Mouse (Mus musculus) stomach, embryonic 15.5 days (tissue): ENCODE data around the gene Cavin1. TPM values are rescaled to one million over a fixed set of nuclear protein-coding genes. Genes with fewer than 3 reads are reported as not detected.
"Not testable (repeated sequence)": the region's sequence is repeated elsewhere in the genome, so short reads cannot be mapped to it uniquely, and the experiment has no call there.

Experiments used
- ATAC-seq: fragments of 200-750 bp; cut with Nextera tagmentation; 2 replicates; pipeline ENCODE4 v1.8.0; 2017; ENCODE audit warnings: low read depth, moderate number of reproducible peaks, moderate TSS enrichment; ENCODE audit not compliant: insufficient read depth, low FRiP score
- H3K27ac ChIP-seq: fragments of 300-500 bp; sonication (generic); 2 replicates; pipeline ENCODE4 v1.5.1; 2015; ENCODE audit warnings: mild to moderate bottlenecking, inconsistent platforms
- H3K27me3 ChIP-seq: fragments of 300-500 bp; sonication (generic); replicated peaks from 2 replicates; pipeline ENCODE4 v1.6.1; 2015; ENCODE audit warnings: inconsistent platforms
- H3K36me3 ChIP-seq: fragments of 300-500 bp; sonication (generic); 2 replicates; pipeline ENCODE4 v1.6.1; 2015; ENCODE audit warnings: inconsistent platforms
- H3K4me1 ChIP-seq: fragments of 300-500 bp; sonication (generic); 2 replicates; pipeline ENCODE4 v1.6.1; 2015; ENCODE audit warnings: inconsistent platforms
- H3K4me2 ChIP-seq: fragments of 300-500 bp; sonication (generic); 2 replicates; pipeline ENCODE4 v1.6.1; 2015; ENCODE audit warnings: mild to moderate bottlenecking, inconsistent platforms
- H3K4me3 ChIP-seq: fragments of 300-500 bp; sonication (generic); replicated peaks from 2 replicates; pipeline ENCODE4 v1.5.1; 2015; ENCODE audit warnings: inconsistent platforms
- H3K9ac ChIP-seq: fragments of 300-500 bp; sonication (generic); 2 replicates; pipeline ENCODE4 v1.6.1; 2015; ENCODE audit warnings: inconsistent platforms
- H3K9me3 ChIP-seq: fragments of 300-500 bp; sonication (generic); 2 replicates; pipeline ENCODE4 v1.6.1; 2016; ENCODE audit warnings: inconsistent platforms
- WGBS: fragments of 180-500 bp; shearing (Covaris S2); methylation state at CpG from one replicate; pipeline ENCODE4 v1.1.7; 2015; 5-methylcytosine and 5-hydroxymethylcytosine counted together
- polyA plus RNA-seq: library from polyadenylated mRNA; unstranded; fragments of >200 nt; fragmentation: Nextera tagmentation; extraction: Ambion mirVana; gene quantifications from 2 replicates; pipeline ENCODE4 v1.2.1, GENCODE M21; 2015

Gene Cavin1
- 306 and 329 TPM in 2 replicates for polyA plus RNA-seq

GRCm38 (mm10) chr11:100970557-100970937 lies at the start of gene Cavin1:
Gene Cavin1, minus strand, starts transcription at chr11:100970887.
- H3K36me3 ChIP-seq: no peaks in the 10 kb centered on the region
- peak within 1 kb of the TSS; percentile 96 for H3K27ac ChIP-seq
- peak; percentile 88 for ATAC-seq
- 1% methylated on average over 20 of the region's 20 CpGs for WGBS
- H3K9me3 ChIP-seq: no peaks in the 10 kb centered on the region
- no peaks in the 10 kb centered on the region for H3K27me3 ChIP-seq
- peak within 1 kb of the TSS; percentile 77 for H3K4me2 ChIP-seq
- H3K4me1 ChIP-seq: peaks cover 40% of the 10 kb centered on the region
- peak within 1 kb of the TSS; percentile 69 for H3K9ac ChIP-seq
- peak within 1 kb of the TSS; percentile 75 for H3K4me3 ChIP-seq

DNA sequence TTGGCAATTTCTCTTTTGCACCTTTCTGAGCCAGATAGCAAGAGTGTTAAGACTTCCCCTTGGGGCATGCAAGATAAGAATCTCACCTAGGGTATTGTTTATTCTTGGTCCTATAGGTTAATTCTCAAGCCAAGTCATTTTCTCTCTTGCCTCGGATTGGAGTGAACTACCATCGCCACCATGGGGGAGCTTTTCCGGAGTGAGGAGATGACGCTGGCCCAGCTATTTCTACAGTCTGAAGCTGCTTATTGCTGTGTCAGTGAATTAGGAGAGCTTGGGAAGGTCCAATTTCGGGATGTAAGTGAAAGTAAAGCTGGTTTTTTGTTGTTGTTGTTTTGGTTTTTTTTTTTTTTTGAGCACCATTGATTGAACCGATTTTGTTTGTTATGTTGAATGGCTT lies 41.0 kb upstream of the Cavin1 start:
- Histone ChIP-seq H3K27ac (no peak overlapping the region), H3K4me3 (no peak overlapping the region), H3K27me3 (no peaks in the 10 kb centered on the region), H3K9me3 (no peaks in the 10 kb centered on the region), H3K4me1 (peaks cover 12% of the 10 kb centered on the region; the same call in 1 of the 2 replicates), H3K36me3 (peaks cover 3% of the 10 kb centered on the region; the same call in 1 of the 2 replicates), H3K9ac (no peak overlapping the region), H3K4me2 (peak overlapping the region; percentile 79; the same call in 1 of the 2 replicates)
- 74% methylated on average over 6 of the region's 6 CpGs for WGBS
- no peak for ATAC-seq

DNA sequence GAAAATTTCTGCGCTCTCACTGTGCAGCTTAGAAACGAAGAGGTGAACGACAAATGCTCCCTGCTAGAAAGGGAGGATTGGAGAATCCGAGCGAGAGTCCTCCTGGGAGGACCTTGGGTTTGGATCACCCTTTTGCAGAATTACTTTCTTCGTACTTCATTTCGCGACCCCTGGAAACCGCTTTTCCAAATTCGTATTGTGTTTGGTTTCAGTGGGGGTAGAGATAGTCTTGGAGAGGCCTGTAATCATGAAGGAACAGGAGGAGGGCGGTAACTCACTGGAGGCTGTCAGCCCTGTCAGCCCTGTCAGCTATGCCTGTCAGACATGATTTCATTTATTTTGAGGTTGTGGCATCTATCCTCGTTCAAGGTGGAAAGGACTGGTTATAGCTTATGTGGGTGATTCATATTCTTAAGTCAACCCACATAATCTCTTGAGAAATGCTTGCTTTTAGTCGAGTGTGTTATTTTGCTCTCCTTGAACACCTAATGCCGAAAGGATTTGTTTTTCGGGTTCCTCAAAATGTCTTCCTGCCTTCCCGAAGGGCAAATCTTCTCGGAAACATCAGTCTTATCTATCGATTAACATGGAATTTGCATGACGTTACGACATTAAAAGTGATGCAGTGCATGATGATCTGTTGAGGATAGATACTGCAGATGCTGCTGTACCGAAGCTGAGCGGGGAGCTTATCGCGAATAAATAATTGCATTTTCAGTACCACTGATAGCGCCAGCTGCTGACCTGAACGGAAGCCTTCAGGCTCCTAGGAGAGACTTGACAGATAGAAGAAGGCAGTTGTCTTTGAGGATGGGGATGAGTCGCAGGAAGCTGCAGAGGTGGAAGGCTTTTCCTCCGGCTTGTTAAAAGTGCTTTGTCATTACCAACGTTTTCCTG lies 39.4 kb upstream of the Cavin1 start:
- 6% methylated on average over 29 of the region's 29 CpGs for WGBS
- no peaks in the 10 kb centered on the region for H3K27me3 ChIP-seq
- H3K4me3 ChIP-seq: peak overlapping the region; percentile 57
- H3K4me2 ChIP-seq: peak overlapping the region; percentile 79
- peak; percentile 60; the same call in 1 of the 2 replicates for ATAC-seq
- H3K4me1 ChIP-seq: peaks cover 12% of the 10 kb centered on the region; the same call in 1 of the 2 replicates
- peaks cover 3% of the 10 kb centered on the region; the same call in 1 of the 2 replicates for H3K36me3 ChIP-seq
- peak overlapping the region; percentile 51 for H3K9ac ChIP-seq
- H3K27ac ChIP-seq: peak overlapping the region; percentile 70
- no peaks in the 10 kb centered on the region for H3K9me3 ChIP-seq

- Histone ChIP-seq H3K36me3 (no peaks in the 10 kb centered on the region; the same call in 1 of the 2 replicates), H3K27ac (peak within 1 kb of the TSS; percentile 88), H3K9ac (peak within 1 kb of the TSS; percentile 51), H3K4me2 (peak within 1 kb of the TSS; percentile 79), H3K27me3 (no peaks in the 10 kb centered on the region), H3K4me3 (peak within 1 kb of the TSS; percentile 57), H3K4me1 (peaks cover 12% of the 10 kb centered on the region; the same call in 1 of the 2 replicates), H3K9me3 (no peaks in the 10 kb centered on the region)
- peak; percentile 100 for ATAC-seq
- WGBS: under 1% methylated on average over 44 of the region's 44 CpGs
Observed at GRCm38 (mm10) chr11:101009046-101009887, 38.6 kb upstream of the Cavin1 start, which contains the start of gene Atp6v0a1. Gene Atp6v0a1, plus strand, starts transcription at chr11:101009452.

DNA sequence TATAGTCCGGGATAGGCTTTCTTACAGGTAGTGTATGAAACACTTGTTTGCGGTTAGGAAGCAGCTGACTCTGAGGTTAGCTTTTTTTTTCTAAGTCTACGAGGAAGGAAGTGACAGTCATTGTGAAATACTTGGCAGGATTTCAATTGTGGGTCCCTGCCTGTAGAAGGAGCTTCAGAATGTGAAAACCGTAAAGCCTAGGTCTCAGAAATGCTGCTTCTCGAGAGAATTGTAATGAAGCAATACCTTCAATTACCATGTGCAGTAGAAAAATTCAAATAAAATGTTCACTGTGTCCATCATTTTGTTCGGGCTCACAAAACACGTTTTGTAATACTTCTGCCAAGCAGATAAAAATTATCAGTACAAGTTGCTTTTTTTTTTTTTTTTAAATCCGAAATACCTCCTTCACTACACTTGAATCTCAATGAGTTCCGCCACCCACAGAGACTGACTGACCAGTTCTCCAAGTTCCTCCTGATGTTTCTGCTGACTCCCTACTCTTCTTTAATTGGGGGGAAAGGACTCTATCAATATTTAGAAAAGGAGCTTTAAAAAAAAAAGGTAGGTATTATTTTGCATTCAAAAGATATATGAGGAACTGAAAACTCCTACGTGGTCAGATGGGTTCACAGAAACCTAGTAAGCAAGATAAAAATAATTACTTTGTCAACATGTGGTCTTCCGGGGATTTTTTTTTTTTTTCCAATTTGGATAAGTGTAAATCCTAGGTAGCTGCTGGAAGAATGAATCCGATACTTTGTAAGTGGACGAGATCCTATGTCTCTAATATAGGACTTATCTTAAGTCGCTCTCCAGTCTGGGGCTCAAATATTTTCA lies 37.7 kb upstream of the Cavin1 start:
- no peak overlapping the region for H3K9ac ChIP-seq
- no peak for ATAC-seq
- no peaks in the 10 kb centered on the region for H3K27me3 ChIP-seq
- H3K4me2 ChIP-seq: peak overlapping the region; percentile 79
- peak overlapping the region; percentile 88 for H3K27ac ChIP-seq
- peaks cover 12% of the 10 kb centered on the region; the same call in 1 of the 2 replicates for H3K4me1 ChIP-seq
- H3K36me3 ChIP-seq: no peaks in the 10 kb centered on the region; the same call in 1 of the 2 replicates
- H3K9me3 ChIP-seq: no peaks in the 10 kb centered on the region
- 41% methylated on average over 14 of the region's 14 CpGs for WGBS
- peak overlapping the region; percentile 57 for H3K4me3 ChIP-seq

GRCm38 (mm10) chr11:101003025-101003685 lies 32.5 kb upstream of the Cavin1 start:
- no peak overlapping the region for H3K27ac ChIP-seq
- no peak overlapping the region for H3K4me3 ChIP-seq
- no peaks in the 10 kb centered on the region for H3K4me1 ChIP-seq
- no peaks in the 10 kb centered on the region for H3K36me3 ChIP-seq
- H3K9me3 ChIP-seq: no peaks in the 10 kb centered on the region
- WGBS: 36% methylated on average over 3 of the region's 3 CpGs
- H3K27me3 ChIP-seq: no peaks in the 10 kb centered on the region
- ATAC-seq: no peak
- no peak overlapping the region for H3K9ac ChIP-seq
- no peak overlapping the region for H3K4me2 ChIP-seq

DNA sequence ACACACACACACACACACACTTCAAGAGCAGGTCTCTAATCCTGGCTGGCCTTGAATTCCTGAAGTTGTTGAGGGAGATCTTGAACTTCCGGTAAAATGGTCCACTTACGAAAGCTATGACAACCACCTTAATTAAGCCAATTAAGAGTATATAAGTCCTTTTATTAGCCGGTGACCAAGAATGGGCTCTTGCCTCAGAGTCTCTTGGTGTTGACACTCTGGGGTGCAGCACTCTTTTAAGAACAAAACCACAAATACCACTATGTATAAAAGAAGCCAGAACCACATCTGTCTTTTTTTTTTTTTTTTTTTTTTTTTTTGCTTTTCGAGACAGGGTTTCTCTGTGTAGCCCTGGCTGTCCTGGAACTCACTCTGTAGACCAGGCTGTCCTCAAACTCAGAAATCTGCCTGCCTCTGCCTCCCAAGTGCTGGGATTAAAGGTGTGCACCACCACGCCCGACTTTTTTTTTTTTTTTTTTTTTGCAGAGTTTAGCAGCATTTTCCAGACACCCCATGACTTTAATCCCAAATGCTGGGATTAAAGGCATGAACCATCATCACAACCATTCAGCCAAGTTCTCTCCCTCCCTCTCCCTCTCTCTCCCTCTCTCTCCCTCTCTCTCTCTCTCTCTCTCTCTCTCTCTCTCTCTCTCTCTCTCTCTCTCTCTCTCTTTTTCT lies 31.3 kb upstream of the Cavin1 start:
- not testable (repeated sequence) for H3K36me3 ChIP-seq, H3K4me2 ChIP-seq, H3K9ac ChIP-seq, H3K4me3 ChIP-seq, H3K9me3 ChIP-seq, H3K27me3 ChIP-seq, H3K27ac ChIP-seq, H3K4me1 ChIP-seq, ATAC-seq
- WGBS: 79% methylated on average over 6 of the region's 6 CpGs

- ATAC-seq: no peak
- no peaks in the 10 kb centered on the region for H3K4me1 ChIP-seq
- no peaks in the 10 kb centered on the region for H3K36me3 ChIP-seq
- H3K4me3 ChIP-seq: no peak overlapping the region
- H3K27ac ChIP-seq: no peak overlapping the region
- WGBS: 55% methylated on average over 3 of the region's 3 CpGs
- H3K4me2 ChIP-seq: no peak overlapping the region
- no peaks in the 10 kb centered on the region for H3K27me3 ChIP-seq
- H3K9ac ChIP-seq: no peak overlapping the region
- H3K9me3 ChIP-seq: no peaks in the 10 kb centered on the region
Observed at GRCm38 (mm10) chr11:100999254-100999653, 28.6 kb upstream of the Cavin1 start.

DNA sequence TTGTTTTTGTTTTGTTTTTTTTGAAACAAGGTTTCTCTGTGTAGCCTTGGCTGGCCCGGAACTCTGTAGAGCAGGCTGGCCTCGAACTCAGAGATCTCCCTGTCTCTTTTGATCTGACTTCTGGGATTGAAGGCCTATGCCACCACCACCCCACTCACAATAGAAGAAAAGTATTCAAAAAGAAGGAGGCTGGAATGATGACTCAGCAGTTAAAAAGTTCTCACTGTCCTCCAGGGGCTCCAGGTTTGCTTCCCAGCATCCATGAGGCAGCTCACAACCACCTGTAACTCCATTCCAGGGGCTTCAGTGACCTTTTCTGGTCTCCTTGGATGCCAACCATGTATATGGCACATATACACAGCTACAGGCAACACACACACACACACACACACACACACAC lies 28.1 kb upstream of the Cavin1 start:
- no peaks in the 10 kb centered on the region for H3K36me3 ChIP-seq
- no peaks in the 10 kb centered on the region for H3K27me3 ChIP-seq
- no peaks in the 10 kb centered on the region for H3K4me1 ChIP-seq
- no peaks in the 10 kb centered on the region for H3K9me3 ChIP-seq
- no peak for ATAC-seq
- H3K9ac ChIP-seq: no peak overlapping the region
- no peak overlapping the region for H3K4me2 ChIP-seq
- H3K27ac ChIP-seq: no peak overlapping the region
- H3K4me3 ChIP-seq: no peak overlapping the region
- WGBS: 83% methylated on average over 2 of the region's 2 CpGs

- no peaks in the 10 kb centered on the region for H3K36me3 ChIP-seq
- WGBS: 87% methylated on average over 4 of the region's 4 CpGs
- H3K27ac ChIP-seq: no peak overlapping the region
- H3K4me2 ChIP-seq: no peak overlapping the region
- ATAC-seq: no peak
- H3K9me3 ChIP-seq: no peaks in the 10 kb centered on the region
- H3K27me3 ChIP-seq: no peaks in the 10 kb centered on the region
- H3K4me1 ChIP-seq: no peaks in the 10 kb centered on the region
- H3K9ac ChIP-seq: no peak overlapping the region
- H3K4me3 ChIP-seq: no peak overlapping the region
Observed at GRCm38 (mm10) chr11:100996501-100996900, 25.8 kb upstream of the Cavin1 start.
